In genomic region chr13:49147858-49148226, GRCm38 (mm10) we compare ENCODE assay signal across 8 mouse cellular contexts. TPM values are rescaled to one million over a fixed set of nuclear protein-coding genes. Genes with fewer than 3 reads are reported as not detected.
DNase-seq lines count a peak whose midpoint lies in the region; ATAC-seq and TF ChIP-seq lines count a peak whose summit lies in the region.

TSS of gene Wnk2 (minus strand) at chr13:49148014.

- peak within 1 kb of the TSS; percentile 62 for H3K4me3 ChIP-seq in embryonic facial prominence, embryonic 13.5 days
- peak within 1 kb of the TSS; percentile 67 for H3K4me3 ChIP-seq in heart, adult 2 months
- peak within 1 kb of the TSS; percentile 72 for H3K4me3 ChIP-seq in limb, embryonic 12.5 days (replicated peaks)
- peak within 1 kb of the TSS; percentile 97 for H3K4me3 ChIP-seq in midbrain, embryonic 13.5 days (replicated peaks)

- under 1% methylated on average over 43 of the region's 43 CpGs for WGBS in embryonic facial prominence, embryonic 13.5 days
- WGBS in heart, adult 2 months, result under 1% methylated on average over 42 of the region's 43 CpGs
- 0% methylated on average over 15 of the region's 43 CpGs for WGBS in limb, embryonic 12.5 days
- WGBS in midbrain, embryonic 13.5 days, result 0% methylated on average over 28 of the region's 43 CpGs

- intact Hi-C loops in heart, adult 2 months (cut with DNase I), result loop anchor here (2.0 kb wide), 1 partner anchor 17 kb away; no protein-coding TSS in a partner anchor

- DNase-seq in cerebellum, postnatal 4 days (ENCODE audit: low spot score in 2 of 2), result no peak
- peak; percentile 81 for DNase-seq in heart, adult 2 months
- DNase-seq in kidney, adult 8-10 months, result peak; percentile 51 to 65
- peak; percentile 61 to 83 for DNase-seq in spleen, postnatal 4 days (ENCODE audit: low spot score in 2 of 2)

- peaks cover 60% of the 10 kb centered on the region for H3K27me3 ChIP-seq in embryonic facial prominence, embryonic 13.5 days
- peaks cover 7% of the 10 kb centered on the region for H3K27me3 ChIP-seq in heart, adult 2 months (ENCODE audit: control insufficient read depth, insufficient read depth, low read length)
- H3K27me3 ChIP-seq in limb, embryonic 12.5 days, result peaks cover 82% of the 10 kb centered on the region
- H3K27me3 ChIP-seq in midbrain, embryonic 13.5 days, result peaks cover 19% of the 10 kb centered on the region; the same call in 1 of the 2 replicates

- H3K9me3 ChIP-seq in embryonic facial prominence, embryonic 13.5 days, result no peaks in the 10 kb centered on the region
- no peaks in the 10 kb centered on the region for H3K9me3 ChIP-seq in limb, embryonic 12.5 days
- no peaks in the 10 kb centered on the region for H3K9me3 ChIP-seq in midbrain, embryonic 13.5 days

- no peak for TF ChIP-seq POLR2A in heart, adult 2 months (IDR thresholded peaks at IDR 0.05; ENCODE audit: insufficient read depth, low read depth, low read length)

- H3K4me2 ChIP-seq in embryonic facial prominence, embryonic 13.5 days, result peak within 1 kb of the TSS; percentile 96
- H3K4me2 ChIP-seq in limb, embryonic 12.5 days, result peak within 1 kb of the TSS; percentile 98
- H3K4me2 ChIP-seq in midbrain, embryonic 13.5 days (replicated peaks), result peak within 1 kb of the TSS; percentile 97

- peak; percentile 11; the same call in 1 of the 2 replicates for TF ChIP-seq CTCF in heart, adult 2 months (IDR thresholded peaks at IDR 0.05)

- no peak within 1 kb of the TSS for H3K27ac ChIP-seq in embryonic facial prominence, embryonic 13.5 days
- peak within 1 kb of the TSS; percentile 78 for H3K27ac ChIP-seq in heart, adult 2 months
- H3K27ac ChIP-seq in limb, embryonic 12.5 days, result no peak within 1 kb of the TSS
- peak within 1 kb of the TSS; percentile 95 for H3K27ac ChIP-seq in midbrain, embryonic 13.5 days

- no peaks in the 10 kb centered on the region for H3K79me2 ChIP-seq in heart, adult 2 months (replicated peaks; ENCODE audit: control insufficient read depth, insufficient read depth, low read length)

- TF ChIP-seq EP300 in heart, adult 2 months (IDR thresholded peaks at IDR 0.05; ENCODE audit: insufficient read depth, low read depth, low read length), result no peak

- peak; percentile 53 for ATAC-seq in cerebellum, adult (ENCODE audit: insufficient number of reproducible peaks, low FRiP score, low TSS enrichment)
- peak; percentile 48; the same call in 1 of the 2 replicates for ATAC-seq in embryonic facial prominence, embryonic 13.5 days (ENCODE audit: insufficient number of reproducible peaks, insufficient read depth, low FRiP score, low TSS enrichment, low read depth)
- ATAC-seq in limb, embryonic 12.5 days (ENCODE audit: insufficient number of reproducible peaks, insufficient read depth, low FRiP score, low TSS enrichment, low read depth), result peak; percentile 7; the same call in 1 of the 2 replicates
- ATAC-seq in midbrain, embryonic 13.5 days, result peak; percentile 65

- H3K36me3 ChIP-seq in embryonic facial prominence, embryonic 13.5 days, result no peaks in the 10 kb centered on the region
- no peaks in the 10 kb centered on the region for H3K36me3 ChIP-seq in heart, adult 2 months (ENCODE audit: control insufficient read depth, insufficient read depth, low read length)
- H3K36me3 ChIP-seq in limb, embryonic 12.5 days, result no peaks in the 10 kb centered on the region
- H3K36me3 ChIP-seq in midbrain, embryonic 13.5 days, result no peaks in the 10 kb centered on the region

- peaks cover 28% of the 10 kb centered on the region for H3K4me1 ChIP-seq in embryonic facial prominence, embryonic 13.5 days
- H3K4me1 ChIP-seq in heart, adult 2 months (ENCODE audit: control insufficient read depth, insufficient read depth, low read length), result no peaks in the 10 kb centered on the region; the same call in 1 of the 2 replicates
- H3K4me1 ChIP-seq in limb, embryonic 12.5 days (replicated peaks), result peaks cover 25% of the 10 kb centered on the region
- H3K4me1 ChIP-seq in midbrain, embryonic 13.5 days (replicated peaks), result peaks cover 38% of the 10 kb centered on the region

- H3K9ac ChIP-seq in embryonic facial prominence, embryonic 13.5 days, result peak within 1 kb of the TSS; percentile 78
- H3K9ac ChIP-seq in heart, adult 2 months (ENCODE audit: low read depth, low read length), result peak within 1 kb of the TSS; percentile 88
- H3K9ac ChIP-seq in limb, embryonic 12.5 days (replicated peaks), result peak within 1 kb of the TSS; percentile 70
- H3K9ac ChIP-seq in midbrain, embryonic 13.5 days (replicated peaks), result peak within 1 kb of the TSS; percentile 98

RNA-seq across cellular contexts. Expression of gene Wnk2, which starts in this region (rescaled TPM):
- 2.4 and 2.5 TPM in 2 replicates for polyA plus RNA-seq in embryonic facial prominence, embryonic 13.5 days (2015; fragmentation: Nextera tagmentation; extraction: Ambion mirVana)
- 10 to 100 TPM; 66.7 to 79.4 TPM for total RNA-seq in heart, adult 2 months (2021)
- polyA plus RNA-seq in heart, adult 2 months (2012; rRNA removed), result 28.7 and 30.9 TPM in 2 replicates
- polyA plus RNA-seq in limb, embryonic 12.5 days (2016; fragmentation: Nextera tagmentation; extraction: Ambion mirVana), result 1.3 and 1.6 TPM in 2 replicates
- polyA plus RNA-seq in midbrain, embryonic 13.5 days (2015; fragmentation: Nextera tagmentation; extraction: Ambion mirVana), result 19.3 and 21.0 TPM in 2 replicates

Comparison
In these comparisons a context has a peak if more than half of its experiments do, and no peak if none do; other contexts are left out.
1. ATAC-seq: peak in every context shown above with its lines; median percentile 65 in midbrain, embryonic 13.5 days; 53 in cerebellum, adult; 48 in embryonic facial prominence, embryonic 13.5 days; 7 in limb, embryonic 12.5 days.
2. DNase-seq: peak in heart, adult 2 months (2 of 2), kidney, adult 8-10 months (2 of 2) and spleen, postnatal 4 days (2 of 2); none in cerebellum, postnatal 4 days (0 of 2).
3. H3K27ac ChIP-seq: peak in heart, adult 2 months (single experiment) and midbrain, embryonic 13.5 days (single experiment); none in embryonic facial prominence, embryonic 13.5 days (single experiment) and limb, embryonic 12.5 days (single experiment).
4. Peak in every context shown above with its lines, with median percentiles within 50 percentile points of each other: H3K4me2 ChIP-seq, H3K4me3 ChIP-seq and H3K9ac ChIP-seq.